Mouse (Mus musculus) heart, embryonic 16.5 days (tissue): ENCODE measurements around the gene Lyst. TPM values are rescaled to one million over a fixed set of nuclear protein-coding genes. Genes with fewer than 3 reads are reported as not detected.

ENCODE experiments used
- ATAC-seq: fragments of 200-750 bp; cut with Nextera tagmentation; replicated peaks from 2 replicates; pipeline ENCODE4 v1.8.0; 2017; ENCODE audit warnings: moderate number of reproducible peaks; ENCODE audit not compliant: insufficient read depth, low FRiP score; ENCODE audit errors: extremely low read depth
- H3K27ac ChIP-seq: fragments of 300-500 bp; sonication (generic); 2 replicates; pipeline ENCODE4 v1.5.1; 2014; ENCODE audit warnings: mild to moderate bottlenecking, low read length, control low read depth, moderate library complexity
- H3K27me3 ChIP-seq: fragments of 300-500 bp; sonication (generic); 2 replicates; pipeline ENCODE4 v1.6.1; 2014; ENCODE audit warnings: low read length, mixed read lengths; ENCODE audit not compliant: control insufficient read depth, insufficient read depth
- H3K36me3 ChIP-seq: fragments of 300-500 bp; sonication (generic); 2 replicates; pipeline ENCODE4 v1.6.1; 2014; ENCODE audit not compliant: control insufficient read depth, insufficient read depth
- H3K4me1 ChIP-seq: fragments of 300-500 bp; sonication (generic); 2 replicates; pipeline ENCODE4 v1.6.1; 2014; ENCODE audit warnings: low read length, mixed read lengths; ENCODE audit not compliant: control insufficient read depth, insufficient read depth
- H3K4me2 ChIP-seq: fragments of 300-500 bp; sonication (generic); 2 replicates; pipeline ENCODE4 v1.6.1; 2014; ENCODE audit warnings: low read depth, mild to moderate bottlenecking, control low read depth, low read length
- H3K4me3 ChIP-seq: fragments of 300-500 bp; sonication (generic); 2 replicates; pipeline ENCODE4 v1.5.1; 2014; ENCODE audit warnings: mild to moderate bottlenecking, control low read depth, low read length
- H3K9ac ChIP-seq: fragments of 300-500 bp; sonication (generic); 2 replicates; pipeline ENCODE4 v1.6.1; 2014; ENCODE audit warnings: low read length, control low read depth
- H3K9me3 ChIP-seq: fragments of 300-500 bp; sonication (generic); replicated peaks from 2 replicates; pipeline ENCODE4 v1.6.1; 2016; ENCODE audit warnings: low read length; ENCODE audit not compliant: control insufficient read depth
- WGBS: fragments of 180-500 bp; shearing (Covaris S2); extraction: QIAGEN DNeasy Blood & Tissue Kit; methylation state at CpG from one replicate; pipeline ENCODE4 v1.1.7; 2014; 5-methylcytosine and 5-hydroxymethylcytosine counted together
- polyA plus RNA-seq: library from polyadenylated mRNA; unstranded; fragments of >200 nt; fragmentation: Nextera tagmentation; extraction: Ambion mirVana; gene quantifications from 2 replicates; pipeline ENCODE4 v1.2.1, GENCODE M21; 2015

The Lyst gene
- polyA plus RNA-seq, 1 experiment from 2014 or later: 3.2 TPM

DNA sequence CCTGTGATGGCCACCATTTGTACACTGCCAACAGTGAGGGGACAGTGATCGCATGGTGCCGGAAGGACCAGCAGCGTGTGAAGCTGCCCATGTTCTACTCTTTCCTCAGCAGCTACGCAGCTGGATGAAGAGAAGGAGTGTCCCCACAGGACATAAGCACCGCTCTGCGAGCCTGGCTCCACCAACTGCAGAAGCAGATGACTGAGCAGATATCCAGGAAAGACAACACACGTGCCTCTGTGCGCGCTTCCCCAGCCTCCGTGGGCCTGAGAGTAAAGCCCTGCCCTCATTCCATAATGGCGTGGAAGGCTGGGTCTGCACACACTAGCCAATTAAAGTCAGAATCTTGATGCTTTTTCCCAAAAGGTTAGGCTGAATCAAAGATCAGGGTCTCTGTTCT, 186.9 kb downstream of the Lyst start:
- no peak overlapping the region for H3K4me2 ChIP-seq
- no peak overlapping the region for H3K9ac ChIP-seq
- peaks cover 13% of the 10 kb centered on the region for H3K36me3 ChIP-seq
- no peak for ATAC-seq
- no peak overlapping the region for H3K4me3 ChIP-seq
- H3K27me3 ChIP-seq: 0 out of 2 replicates have a peak, but pooled peaks cover 2% of the 10 kb centered on the region
- no peak overlapping the region for H3K27ac ChIP-seq
- H3K4me1 ChIP-seq: 0 out of 2 replicates have a peak, but pooled peaks cover 2% of the 10 kb centered on the region
- H3K9me3 ChIP-seq: no peaks in the 10 kb centered on the region
- WGBS: 86% methylated on average over 11 of the region's 11 CpGs

DNA sequence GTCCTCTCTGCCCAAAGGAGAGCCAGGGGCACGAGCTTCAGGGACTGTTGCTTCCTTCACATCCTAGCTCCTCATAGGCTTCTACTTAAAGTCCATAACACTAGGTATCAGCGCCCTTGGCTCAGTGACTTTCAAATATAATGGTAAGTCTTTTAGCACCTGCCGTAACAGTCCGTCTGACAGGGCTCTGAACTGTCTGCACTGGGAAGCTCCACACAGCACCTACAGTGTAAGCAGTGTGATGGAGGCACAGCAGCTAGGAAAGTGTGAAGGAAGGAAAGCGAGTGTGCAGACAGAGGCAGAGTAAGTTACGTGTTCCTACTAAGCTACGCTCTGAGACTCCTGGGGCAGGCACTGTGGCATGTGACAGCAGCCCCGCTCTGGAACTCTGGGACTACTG, 187.5 kb downstream of the Lyst start:
- H3K27ac ChIP-seq: no peak overlapping the region
- H3K4me3 ChIP-seq: no peak overlapping the region
- H3K27me3 ChIP-seq: peaks cover 3% of the 10 kb centered on the region
- H3K9ac ChIP-seq: no peak overlapping the region
- H3K4me1 ChIP-seq: 0 out of 2 replicates have a peak, but pooled peaks cover 2% of the 10 kb centered on the region
- no peak for ATAC-seq
- H3K9me3 ChIP-seq: no peaks in the 10 kb centered on the region
- 89% methylated on average over 8 of the region's 8 CpGs for WGBS
- H3K4me2 ChIP-seq: no peak overlapping the region
- H3K36me3 ChIP-seq: peaks cover 13% of the 10 kb centered on the region

DNA sequence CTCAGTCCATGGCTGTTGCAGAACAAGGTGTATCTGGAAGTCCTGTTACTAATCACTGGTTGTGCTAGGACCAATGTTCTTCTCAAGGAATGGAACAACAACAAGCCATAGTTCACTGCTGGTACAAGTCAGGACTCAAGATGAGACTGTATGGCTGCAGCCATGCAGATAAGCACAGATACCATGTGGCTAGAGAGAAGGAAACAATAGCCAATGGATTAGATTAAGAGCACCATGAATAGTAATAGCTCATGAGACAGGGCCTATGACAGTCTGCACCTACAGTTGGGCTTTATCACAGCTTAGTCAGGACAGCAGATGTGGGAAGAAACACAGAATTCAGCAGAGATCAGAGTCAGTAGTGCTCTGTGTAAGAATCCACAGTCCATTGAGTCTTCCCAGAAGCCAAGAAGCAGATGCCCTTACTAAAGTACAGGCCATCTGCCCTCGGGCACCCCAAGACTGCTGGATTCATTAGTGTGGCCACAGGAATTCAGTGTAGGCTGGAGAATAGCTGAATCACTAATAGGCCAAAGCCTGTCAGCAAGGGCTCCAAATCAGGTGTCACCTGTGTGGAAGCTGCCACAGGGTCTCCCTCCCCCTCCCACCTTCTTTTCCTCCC, 188.8 kb downstream of the Lyst start:
- Histone ChIP-seq H3K9me3 (no peaks in the 10 kb centered on the region), H3K4me2 (no peak overlapping the region), H3K4me3 (no peak overlapping the region), H3K27me3 (peaks cover 15% of the 10 kb centered on the region), H3K36me3 (peaks cover 13% of the 10 kb centered on the region), H3K4me1 (peaks cover 4% of the 10 kb centered on the region), H3K9ac (no peak overlapping the region), H3K27ac (no peak overlapping the region)
- 73% methylated on average over 1 of the region's 1 CpGs for WGBS
- no peak for ATAC-seq

DNA sequence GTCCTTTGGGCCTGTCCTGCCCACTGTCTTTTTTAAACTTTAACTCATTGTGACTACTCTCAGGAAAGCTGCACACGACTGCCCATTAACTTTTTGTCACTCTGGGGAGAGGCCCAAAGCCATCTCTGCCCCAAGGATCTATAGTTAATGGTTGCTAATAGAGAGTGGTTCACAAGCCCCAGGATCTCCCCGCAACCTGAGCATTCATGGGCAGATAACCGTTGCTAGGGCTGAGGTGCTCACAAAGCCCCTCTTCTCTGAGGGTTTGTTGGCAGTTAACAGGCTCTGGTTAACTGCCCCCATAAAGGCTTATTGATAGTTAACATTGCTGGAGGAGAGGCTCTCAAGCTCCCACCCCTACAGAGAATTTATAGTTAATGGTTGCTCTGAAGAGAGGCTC, 190.1 kb downstream of the Lyst start:
- peaks cover 13% of the 10 kb centered on the region for H3K36me3 ChIP-seq
- H3K27me3 ChIP-seq: peaks cover 28% of the 10 kb centered on the region
- WGBS: 78% methylated on average over 3 of the region's 3 CpGs
- H3K27ac ChIP-seq: no peak overlapping the region
- no peak for ATAC-seq
- H3K4me3 ChIP-seq: no peak overlapping the region
- no peaks in the 10 kb centered on the region for H3K9me3 ChIP-seq
- H3K4me1 ChIP-seq: peaks cover 15% of the 10 kb centered on the region
- no peak overlapping the region for H3K9ac ChIP-seq
- no peak overlapping the region for H3K4me2 ChIP-seq

DNA sequence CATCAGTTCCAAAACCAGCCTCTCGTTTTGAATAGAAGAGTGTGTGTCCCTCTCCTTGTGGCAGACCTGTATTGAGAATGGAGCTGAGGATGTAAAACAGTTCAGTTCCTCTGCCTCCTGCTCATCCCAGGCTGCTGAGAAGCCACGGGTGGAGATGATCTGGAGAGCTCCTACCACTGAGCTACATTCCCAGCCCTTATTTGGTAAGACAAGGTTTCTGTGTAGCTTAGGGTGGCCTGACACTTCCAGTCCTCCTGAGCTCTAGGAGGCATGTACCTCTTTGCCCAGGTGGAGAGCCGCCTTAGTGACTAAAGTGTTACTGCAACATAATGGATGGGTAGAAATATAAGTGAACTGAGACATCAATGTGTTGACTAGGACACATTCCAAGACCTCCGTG, 190.8 kb downstream of the Lyst start:
- 59% methylated on average over 4 of the region's 4 CpGs for WGBS
- ATAC-seq: no peak
- H3K36me3 ChIP-seq: peaks cover 13% of the 10 kb centered on the region

DNA sequence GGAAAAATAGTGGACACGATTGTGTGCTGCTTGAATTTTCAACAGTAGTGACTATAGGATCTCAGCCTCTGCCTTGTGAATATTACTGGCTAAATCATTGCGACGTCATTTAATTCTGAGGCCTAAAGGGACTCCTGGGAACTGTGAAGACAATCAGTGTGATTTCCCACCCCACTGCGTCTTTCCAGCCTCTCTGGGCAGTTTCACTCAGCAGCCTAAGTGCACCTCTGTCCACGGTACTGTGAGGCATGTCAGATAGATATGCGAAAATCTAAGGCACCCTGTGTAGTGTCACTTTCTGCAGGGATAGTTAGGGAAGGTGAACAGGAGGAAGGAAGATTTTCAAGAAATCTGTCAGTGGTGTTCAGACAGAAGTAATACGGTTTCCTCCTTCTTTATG, 193.1 kb downstream of the Lyst start:
- Histone ChIP-seq H3K4me2 (no peak overlapping the region), H3K36me3 (no peaks in the 10 kb centered on the region), H3K4me3 (no peak overlapping the region), H3K27ac (no peak overlapping the region), H3K9ac (no peak overlapping the region), H3K9me3 (no peaks in the 10 kb centered on the region), H3K27me3 (peaks cover 39% of the 10 kb centered on the region), H3K4me1 (peaks cover 13% of the 10 kb centered on the region)
- 34% methylated on average over 7 of the region's 7 CpGs for WGBS
- ATAC-seq: no peak

More for the DNA sequence above, 190.8 kb downstream of the Lyst start:
- H3K4me1 ChIP-seq: peaks cover 15% of the 10 kb centered on the region
- H3K9ac ChIP-seq: no peak overlapping the region
- peaks cover 36% of the 10 kb centered on the region for H3K27me3 ChIP-seq
- H3K4me3 ChIP-seq: no peak overlapping the region
- no peaks in the 10 kb centered on the region for H3K9me3 ChIP-seq
- H3K27ac ChIP-seq: no peak overlapping the region
- no peak overlapping the region for H3K4me2 ChIP-seq

DNA sequence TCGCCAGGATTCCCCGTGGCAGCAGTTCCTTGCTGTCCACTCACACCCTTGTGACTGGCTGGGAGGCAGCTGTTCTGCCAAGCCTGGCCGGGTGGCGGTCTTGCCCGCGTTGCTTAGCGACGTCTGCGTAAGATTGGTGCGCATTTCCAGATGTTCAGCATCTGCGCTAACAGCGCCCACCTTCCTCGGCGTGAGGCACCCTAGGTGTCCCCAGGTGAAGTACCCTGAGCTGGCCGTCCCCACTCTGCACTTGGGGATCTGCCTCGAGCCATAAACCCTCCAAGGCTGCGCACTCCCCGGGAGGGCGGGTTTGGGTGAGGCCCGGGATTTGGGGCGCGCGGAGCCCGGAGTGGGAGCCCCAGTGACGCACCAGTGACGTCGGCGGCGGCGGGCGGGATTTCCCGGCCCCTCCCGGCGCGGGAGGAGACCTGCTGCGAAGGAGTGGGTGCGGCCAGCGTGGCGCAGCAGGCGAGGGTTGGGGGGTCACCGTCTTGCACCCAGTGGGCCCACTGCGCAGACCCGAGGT, 193.8 kb downstream of the Lyst start, which contains the start of gene Gng4:
Gene Gng4 (plus strand): TSS at position 166 of the 526 bp plus-strand sequence.
- 0 out of 2 replicates have a peak within 1 kb of the TSS, but pooled peaks have one; percentile 26 for H3K9ac ChIP-seq
- 1% methylated on average over 41 of the region's 43 CpGs for WGBS
- ATAC-seq: peak; percentile 23; the same call in 1 of the 2 replicates
- peak within 1 kb of the TSS; percentile 62 for H3K4me3 ChIP-seq
- peaks cover 13% of the 10 kb centered on the region for H3K4me1 ChIP-seq
- no peaks in the 10 kb centered on the region for H3K36me3 ChIP-seq
- no peak within 1 kb of the TSS for H3K27ac ChIP-seq
- no peaks in the 10 kb centered on the region for H3K9me3 ChIP-seq
- H3K4me2 ChIP-seq: peak within 1 kb of the TSS; percentile 92
- H3K27me3 ChIP-seq: peaks cover 39% of the 10 kb centered on the region

DNA sequence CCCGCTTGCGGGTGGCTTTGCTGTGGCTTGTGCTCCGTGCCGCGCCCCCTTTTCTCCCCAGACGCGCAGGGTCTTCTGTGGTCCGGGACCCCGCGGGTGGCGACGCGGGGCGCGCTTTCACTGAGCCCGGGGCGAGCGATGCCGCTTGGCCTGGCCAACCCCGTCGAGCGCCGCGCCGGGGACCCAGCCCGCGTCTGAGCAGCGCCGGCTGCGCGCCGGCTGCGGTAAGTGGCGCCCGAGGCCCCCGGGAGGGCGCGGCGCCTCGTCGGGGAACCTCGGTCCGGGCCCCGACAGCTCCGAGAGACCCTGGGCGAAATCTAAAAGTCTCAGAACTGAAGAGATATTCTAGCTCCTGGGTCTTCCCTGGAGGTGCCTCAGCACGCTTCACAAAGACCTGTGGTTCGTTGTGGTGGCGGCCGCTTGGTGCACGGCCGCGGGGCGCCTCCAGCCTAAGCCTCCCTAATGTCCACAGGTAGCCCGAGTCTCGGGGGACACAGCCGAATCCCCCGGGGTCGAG, 194.3 kb downstream of the Lyst start:
- peaks cover 13% of the 10 kb centered on the region for H3K4me1 ChIP-seq
- peaks cover 39% of the 10 kb centered on the region for H3K27me3 ChIP-seq
- ATAC-seq: no peak
- under 1% methylated on average over 56 of the region's 59 CpGs for WGBS
- H3K4me3 ChIP-seq: peak overlapping the region; percentile 62
- H3K4me2 ChIP-seq: peak overlapping the region; percentile 92
- no peaks in the 10 kb centered on the region for H3K9me3 ChIP-seq
- 0 out of 2 replicates have a peak overlapping the region, but pooled peaks have one; percentile 26 for H3K9ac ChIP-seq
- no peak overlapping the region for H3K27ac ChIP-seq
- no peaks in the 10 kb centered on the region for H3K36me3 ChIP-seq
